In genomic region chr11:76243811-76244546, GRCm38 (mm10) we compare ENCODE assay signal across 8 mouse cellular contexts. TPM values are rescaled to one million over a fixed set of nuclear protein-coding genes. Genes with fewer than 3 reads are reported as not detected.
DNase-seq lines count a peak whose midpoint lies in the region; ATAC-seq and TF ChIP-seq lines count a peak whose summit lies in the region.

No protein-coding gene starts in this region.

- peak overlapping the region; percentile 76 for H3K9ac ChIP-seq in limb, embryonic 14.5 days (ENCODE audit: low read depth, low read length, severe bottlenecking)
- peak overlapping the region; percentile 87 for H3K9ac ChIP-seq in stomach, embryonic 16.5 days (ENCODE audit: low read length)

- H3K27me3 ChIP-seq in thymus, adult 2 months (ENCODE audit: control insufficient read depth, insufficient read depth, low read length) = no peaks in the 10 kb centered on the region
- H3K27me3 ChIP-seq in limb, embryonic 14.5 days (ENCODE audit: control insufficient read depth, insufficient read depth, low read length) = no peaks in the 10 kb centered on the region
- H3K27me3 ChIP-seq in stomach, embryonic 16.5 days (ENCODE audit: control insufficient read depth, insufficient read depth, low read length) = no peaks in the 10 kb centered on the region

- peak; percentile 21 for DNase-seq in cerebellum, adult 11 months
- DNase-seq in cerebellum, postnatal 4 days (ENCODE audit: low spot score in 2 of 2) = no peak
- DNase-seq in thymus, adult 2 months = no peak
- no peak for DNase-seq in thymus, postnatal 10 days (ENCODE audit: low spot score in 2 of 2)
- DNase-seq in limb, embryonic 14.5 days (ENCODE audit: low spot score) = no peak
- DNase-seq in spleen, adult 12 weeks (ENCODE audit: low spot score) = no peak
- DNase-seq in gastrocnemius, postnatal 4 days (ENCODE audit: low spot score in 2 of 2) = no peak

- WGBS in thymus, adult 2 months = 9% methylated on average over 34 of the region's 34 CpGs
- WGBS in limb, embryonic 14.5 days = 2% methylated on average over 32 of the region's 34 CpGs
- WGBS in stomach, embryonic 16.5 days = 2% methylated on average over 34 of the region's 34 CpGs

- TF ChIP-seq CTCF in thymus, adult 2 months (IDR thresholded peaks at IDR 0.05; ENCODE audit: borderline replicate concordance, control insufficient read depth, extremely low read depth, insufficient read depth, low read length, poor library complexity) = no peak

- H3K9me3 ChIP-seq in limb, embryonic 14.5 days (ENCODE audit: control insufficient read depth, low read length) = no peaks in the 10 kb centered on the region
- no peaks in the 10 kb centered on the region for H3K9me3 ChIP-seq in stomach, embryonic 16.5 days (replicated peaks; ENCODE audit: control insufficient read depth, low read length)

- H3K4me1 ChIP-seq in thymus, adult 2 months (replicated peaks; ENCODE audit: control insufficient read depth, insufficient read depth, low read length) = peaks cover 6% of the 10 kb centered on the region
- peaks cover 8% of the 10 kb centered on the region for H3K4me1 ChIP-seq in limb, embryonic 14.5 days (ENCODE audit: control insufficient read depth, insufficient read depth, low read length)
- peaks cover 13% of the 10 kb centered on the region for H3K4me1 ChIP-seq in stomach, embryonic 16.5 days (ENCODE audit: control insufficient read depth, insufficient read depth, low read length)

- 0 out of 2 replicates have a peak, but pooled peaks have one; percentile 2 for TF ChIP-seq POLR2A in thymus, adult 2 months (IDR thresholded peaks at IDR 0.05; ENCODE audit: control insufficient read depth, extremely low read depth, insufficient read depth, low read length, poor library complexity)
- 0 out of 2 replicates have a peak, but pooled peaks have one; percentile 2 for TF ChIP-seq POLR2A in limb, embryonic 14.5 days (IDR thresholded peaks at IDR 0.05; ENCODE audit: borderline replicate concordance, extremely low read depth, insufficient read depth, insufficient read length)

- peak overlapping the region; percentile 78 for H3K4me3 ChIP-seq in thymus, adult 2 months (ENCODE audit: control insufficient read depth, insufficient read depth, low read length)
- peak overlapping the region; percentile 85 for H3K4me3 ChIP-seq in limb, embryonic 14.5 days (replicated peaks; ENCODE audit: low read length)
- peak overlapping the region; percentile 74 for H3K4me3 ChIP-seq in stomach, embryonic 16.5 days (replicated peaks; ENCODE audit: low read length)

- no peak; the same call in 1 of the 2 replicates for ATAC-seq in limb, embryonic 14.5 days (ENCODE audit: low FRiP score, low read depth)
- ATAC-seq in stomach, embryonic 16.5 days (ENCODE audit: insufficient read depth, low FRiP score) = no peak

- no peak overlapping the region for H3K27ac ChIP-seq in thymus, adult 2 months (ENCODE audit: control insufficient read depth, insufficient read depth, low read length)
- no peak overlapping the region; the same call in 1 of the 2 replicates for H3K27ac ChIP-seq in limb, embryonic 14.5 days (replicated peaks; ENCODE audit: low read depth, low read length)
- H3K27ac ChIP-seq in stomach, embryonic 16.5 days (ENCODE audit: low read length) = peak overlapping the region; percentile 22; the same call in 1 of the 2 replicates

- peak overlapping the region; percentile 56 for H3K4me2 ChIP-seq in limb, embryonic 14.5 days (replicated peaks; ENCODE audit: low read depth, low read length, severe bottlenecking)
- peak overlapping the region; percentile 92 for H3K4me2 ChIP-seq in stomach, embryonic 16.5 days (ENCODE audit: low read depth, low read length)

- no peaks in the 10 kb centered on the region for H3K36me3 ChIP-seq in thymus, adult 2 months (ENCODE audit: control insufficient read depth, insufficient read depth, low read length)
- peaks cover 23% of the 10 kb centered on the region for H3K36me3 ChIP-seq in limb, embryonic 14.5 days (ENCODE audit: control insufficient read depth, insufficient read depth, low read length)
- H3K36me3 ChIP-seq in stomach, embryonic 16.5 days (ENCODE audit: control insufficient read depth, insufficient read depth, low read length) = 0 out of 2 replicates have a peak, but pooled peaks cover 5% of the 10 kb centered on the region

RNA-seq across cellular contexts. Expression of gene Glod4, which starts 0.5 kb away (rescaled TPM):
- polyA plus RNA-seq in thymus, adult 2 months (2012; rRNA removed) = 6.4 and 6.6 TPM in 2 replicates
- 36.4 and 56.2 TPM in 2 replicates for polyA plus RNA-seq in limb, embryonic 14.5 days (2012; rRNA removed)
- polyA plus RNA-seq in limb, embryonic 14.5 days (2014; fragmentation: Nextera tagmentation; extraction: Ambion mirVana) = 140 and 141 TPM in 2 replicates
- polyA plus RNA-seq in stomach, embryonic 16.5 days (2015; fragmentation: Nextera tagmentation; extraction: Ambion mirVana) = 116 and 126 TPM in 2 replicates
- 10 to 100 TPM; 51.7 to 55.4 TPM for total RNA-seq in gastrocnemius, postnatal 4 days (2021)

RNA-seq across cellular contexts. Expression of gene Mrm3, which starts 0.5 kb away (rescaled TPM):
- 7.6 and 8.4 TPM in 2 replicates for polyA plus RNA-seq in thymus, adult 2 months (2012; rRNA removed)
- 11.9 and 15.2 TPM in 2 replicates for polyA plus RNA-seq in limb, embryonic 14.5 days (2012; rRNA removed)
- polyA plus RNA-seq in limb, embryonic 14.5 days (2014; fragmentation: Nextera tagmentation; extraction: Ambion mirVana) = 20.8 and 20.9 TPM in 2 replicates
- 22.3 and 24.2 TPM in 2 replicates for polyA plus RNA-seq in stomach, embryonic 16.5 days (2015; fragmentation: Nextera tagmentation; extraction: Ambion mirVana)
- total RNA-seq in gastrocnemius, postnatal 4 days (2021) = 10 to 100 TPM; 12.9 to 14.8 TPM

RNA-seq across cellular contexts. Expression of gene Gemin4, which starts 26.5 kb away (rescaled TPM):
- 12.6 and 16.4 TPM in 2 replicates for polyA plus RNA-seq in thymus, adult 2 months (2012; rRNA removed)
- 14.8 and 17.1 TPM in 2 replicates for polyA plus RNA-seq in limb, embryonic 14.5 days (2012; rRNA removed)
- polyA plus RNA-seq in limb, embryonic 14.5 days (2014; fragmentation: Nextera tagmentation; extraction: Ambion mirVana) = 32.0 and 32.6 TPM in 2 replicates
- polyA plus RNA-seq in stomach, embryonic 16.5 days (2015; fragmentation: Nextera tagmentation; extraction: Ambion mirVana) = 30.1 and 35.2 TPM in 2 replicates
- 1 to 10 TPM; 3.5 to 5.2 TPM for total RNA-seq in gastrocnemius, postnatal 4 days (2021)

RNA-seq across cellular contexts. Expression of gene Dbil5, which starts 26.6 kb away (rescaled TPM):
- 0.37 and 1.4 TPM in 2 replicates for polyA plus RNA-seq in thymus, adult 2 months (2012; rRNA removed)
- polyA plus RNA-seq in limb, embryonic 14.5 days (2012; rRNA removed) = 0.41 and 0.93 TPM in 2 replicates
- 0.64 and 1.4 TPM in 2 replicates for polyA plus RNA-seq in limb, embryonic 14.5 days (2014; fragmentation: Nextera tagmentation; extraction: Ambion mirVana)
- polyA plus RNA-seq in stomach, embryonic 16.5 days (2015; fragmentation: Nextera tagmentation; extraction: Ambion mirVana) = 2.3 and 4.5 TPM in 2 replicates
- not detected for total RNA-seq in gastrocnemius, postnatal 4 days (2021)
